Mouse (Mus musculus): ENCODE measurements at regions not wholly inside any gene's neighbourhood (a gene's known extent, or its start where the extent isn't known, plus 50 kb on each side); places are given as distances from the start of the nearest gene placed in this dataset.

DNA sequence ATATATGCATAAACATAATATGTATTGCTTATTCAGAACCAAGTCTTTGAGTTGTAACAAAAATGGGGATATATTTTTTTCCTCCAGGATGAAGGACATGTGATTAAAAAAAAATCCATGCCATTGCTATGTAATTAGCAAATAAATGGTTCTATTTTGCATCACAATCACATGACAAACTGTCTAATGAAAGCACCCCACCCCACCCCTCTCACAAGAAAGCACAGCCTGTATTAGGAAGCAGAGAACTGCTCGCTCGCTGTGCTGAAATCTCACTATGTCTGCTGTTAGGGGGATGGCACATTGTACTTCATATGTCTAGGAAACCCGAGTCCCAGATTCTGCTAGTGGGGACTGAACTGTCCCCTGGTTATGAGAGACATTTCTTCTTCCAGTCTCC is 415.5 kb upstream of the Adgrl2 start:
- Histone ChIP-seq H3K4me1 (ENCODE audit: control insufficient read depth, insufficient read depth, low read length) (no peaks in the 10 kb centered on the region), H3K4me3 (replicated peaks; ENCODE audit: insufficient read depth, low read depth, low read length) (no peak overlapping the region), H3K27me3 (ENCODE audit: control insufficient read depth, insufficient read depth, low read length) (no peaks in the 10 kb centered on the region), H3K27ac (ENCODE audit: insufficient read depth, low read length) (no peak overlapping the region)
- no peak for TF ChIP-seq CTCF (IDR thresholded peaks at IDR 0.05; ENCODE audit: borderline replicate concordance, insufficient read depth, low read depth, low read length)
- TF ChIP-seq POLR2A (IDR thresholded peaks at IDR 0.05; ENCODE audit: borderline replicate concordance, insufficient read depth, low read length), result no peak
- no peak for DNase-seq
- 62% methylated on average over 3 of the region's 3 CpGs for WGBS

DNA sequence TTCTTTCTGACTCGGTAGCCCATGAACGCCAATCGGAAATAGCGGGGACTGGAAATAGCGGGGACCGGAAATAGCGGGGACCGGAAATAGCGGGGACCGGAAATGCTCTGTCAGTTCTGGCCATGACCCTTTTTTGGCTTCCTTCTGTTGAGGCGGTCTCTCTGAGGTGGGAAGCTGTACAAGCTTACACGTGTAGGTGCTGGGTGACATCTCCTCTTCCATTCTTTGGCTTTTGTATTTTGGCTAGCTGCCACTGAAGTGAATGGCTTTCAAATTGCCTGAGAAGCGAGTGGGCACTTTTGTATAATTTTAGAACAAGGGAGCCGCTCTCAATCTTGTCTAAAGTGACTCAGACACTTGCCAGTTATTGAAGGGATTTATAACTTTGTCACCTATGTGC is 414.3 kb upstream of the Adgrl2 start:
- TF ChIP-seq CTCF (IDR thresholded peaks at IDR 0.05; ENCODE audit: borderline replicate concordance, insufficient read depth, low read depth, low read length) (no peak), POLR2A (IDR thresholded peaks at IDR 0.05; ENCODE audit: borderline replicate concordance, insufficient read depth, low read length) (no peak)
- Histone ChIP-seq H3K4me3 (replicated peaks; ENCODE audit: insufficient read depth, low read depth, low read length) (no peak overlapping the region), H3K27me3 (ENCODE audit: control insufficient read depth, insufficient read depth, low read length) (no peaks in the 10 kb centered on the region), H3K4me1 (ENCODE audit: control insufficient read depth, insufficient read depth, low read length) (no peaks in the 10 kb centered on the region), H3K27ac (ENCODE audit: insufficient read depth, low read length) (no peak overlapping the region)
- DNase-seq, result no peak
- WGBS, result 84% methylated on average over 14 of the region's 14 CpGs

DNA sequence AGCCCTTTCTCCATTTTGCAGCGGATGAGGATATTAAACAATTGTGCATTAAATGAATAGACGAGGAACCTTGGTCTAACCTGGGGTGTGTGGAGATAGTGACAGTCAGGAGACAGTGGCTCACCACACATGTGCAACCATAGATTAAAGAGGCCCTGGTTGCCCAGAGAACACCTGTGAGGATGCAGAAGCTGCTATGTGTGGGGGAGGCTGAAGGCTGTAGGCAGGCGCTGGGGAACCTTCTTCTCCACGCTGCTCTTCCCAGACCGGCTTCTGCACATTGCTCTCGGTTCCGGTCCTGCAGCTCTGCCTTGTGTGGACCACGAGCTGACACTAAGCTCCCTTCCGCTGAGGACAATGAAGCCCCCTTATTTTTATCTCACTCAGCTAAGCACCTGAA is 412.1 kb upstream of the Adgrl2 start:
- no peak for DNase-seq
- no peak overlapping the region for H3K4me3 ChIP-seq (replicated peaks; ENCODE audit: insufficient read depth, low read depth, low read length)
- no peaks in the 10 kb centered on the region for H3K27me3 ChIP-seq (ENCODE audit: control insufficient read depth, insufficient read depth, low read length)
- H3K27ac ChIP-seq (ENCODE audit: insufficient read depth, low read length), result no peak overlapping the region
- TF ChIP-seq CTCF (IDR thresholded peaks at IDR 0.05; ENCODE audit: borderline replicate concordance, insufficient read depth, low read depth, low read length), result no peak
- TF ChIP-seq POLR2A (IDR thresholded peaks at IDR 0.05; ENCODE audit: borderline replicate concordance, insufficient read depth, low read length), result no peak
- WGBS, result 83% methylated on average over 9 of the region's 9 CpGs
- no peaks in the 10 kb centered on the region for H3K4me1 ChIP-seq (ENCODE audit: control insufficient read depth, insufficient read depth, low read length)

DNA sequence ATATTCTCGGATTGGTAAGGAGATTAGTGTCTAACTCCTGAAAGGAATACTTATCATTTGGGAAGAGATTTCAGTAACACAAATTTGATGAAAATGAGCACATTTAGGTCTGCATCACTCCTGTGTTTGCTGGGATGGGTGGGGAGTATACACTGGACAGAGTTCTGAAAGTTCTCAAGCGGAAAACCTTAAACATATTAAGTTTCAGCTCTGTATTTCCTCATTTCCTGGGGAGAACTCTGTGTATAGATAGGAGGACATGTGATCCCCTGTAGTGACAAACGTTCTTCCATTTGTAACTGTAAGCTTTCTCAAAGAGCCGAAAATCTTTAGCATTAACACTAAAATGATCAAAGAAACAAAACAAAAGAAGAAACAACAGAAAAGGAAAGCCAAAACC is 404.7 kb upstream of the Adgrl2 start:
- Histone ChIP-seq H3K4me1 (ENCODE audit: control insufficient read depth, insufficient read depth, low read length) (no peaks in the 10 kb centered on the region), H3K27ac (ENCODE audit: insufficient read depth, low read length) (no peak overlapping the region), H3K4me3 (replicated peaks; ENCODE audit: insufficient read depth, low read depth, low read length) (no peak overlapping the region), H3K27me3 (ENCODE audit: control insufficient read depth, insufficient read depth, low read length) (no peaks in the 10 kb centered on the region)
- no peak for DNase-seq
- TF ChIP-seq POLR2A (IDR thresholded peaks at IDR 0.05; ENCODE audit: borderline replicate concordance, insufficient read depth, low read length) (no peak), CTCF (IDR thresholded peaks at IDR 0.05; ENCODE audit: borderline replicate concordance, insufficient read depth, low read depth, low read length) (no peak)
- 76% methylated on average over 4 of the region's 4 CpGs for WGBS

DNA sequence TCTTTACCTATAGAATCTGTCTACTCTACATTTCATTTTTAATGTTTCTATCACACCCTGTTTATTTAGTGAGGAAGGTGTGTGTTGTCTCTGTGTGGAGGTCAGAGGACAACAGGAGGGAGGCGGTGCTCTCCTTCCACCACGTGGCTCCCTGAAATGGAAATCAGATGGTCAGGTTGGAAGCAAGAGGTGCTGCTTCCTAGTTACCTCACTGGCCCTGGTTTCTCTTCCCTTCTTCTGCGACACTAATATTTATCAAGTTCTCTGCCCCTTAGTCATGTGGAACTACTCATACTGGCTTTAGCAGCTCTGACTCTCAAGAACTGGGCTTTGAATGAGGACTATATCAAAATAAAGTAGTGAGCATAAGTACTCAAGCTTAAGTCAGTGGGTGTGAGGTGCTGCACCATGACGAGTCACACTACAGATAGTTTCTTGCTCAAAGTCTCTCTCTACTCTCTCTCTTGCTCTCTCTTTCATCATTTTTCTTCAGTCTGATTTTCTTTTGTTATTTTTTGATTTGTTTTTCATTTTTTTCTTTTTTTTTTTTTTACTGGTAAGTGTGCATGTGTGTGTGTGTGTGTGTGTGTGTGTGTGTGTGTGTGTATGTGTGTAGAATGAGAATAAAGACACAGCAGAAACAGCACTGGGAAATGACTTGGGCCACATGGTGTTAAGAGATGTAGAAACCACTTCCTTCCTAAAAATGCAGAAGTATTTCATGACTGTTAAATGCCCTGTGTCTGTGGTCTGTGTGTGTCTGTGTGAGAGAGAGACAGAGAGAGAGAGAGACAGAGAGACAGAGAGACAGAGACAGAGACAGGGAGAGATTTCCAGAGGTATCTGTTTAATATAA is 403.2 kb upstream of the Adgrl2 start:
- no peak for DNase-seq
- no peak for TF ChIP-seq POLR2A (IDR thresholded peaks at IDR 0.05; ENCODE audit: borderline replicate concordance, insufficient read depth, low read length)
- TF ChIP-seq CTCF (IDR thresholded peaks at IDR 0.05; ENCODE audit: borderline replicate concordance, insufficient read depth, low read depth, low read length), result no peak
- no peaks in the 10 kb centered on the region for H3K4me1 ChIP-seq (ENCODE audit: control insufficient read depth, insufficient read depth, low read length)
- no peak overlapping the region for H3K27ac ChIP-seq (ENCODE audit: insufficient read depth, low read length)
- 77% methylated on average over 4 of the region's 4 CpGs for WGBS
- H3K27me3 ChIP-seq (ENCODE audit: control insufficient read depth, insufficient read depth, low read length), result no peaks in the 10 kb centered on the region
- no peak overlapping the region for H3K4me3 ChIP-seq (replicated peaks; ENCODE audit: insufficient read depth, low read depth, low read length)

DNA sequence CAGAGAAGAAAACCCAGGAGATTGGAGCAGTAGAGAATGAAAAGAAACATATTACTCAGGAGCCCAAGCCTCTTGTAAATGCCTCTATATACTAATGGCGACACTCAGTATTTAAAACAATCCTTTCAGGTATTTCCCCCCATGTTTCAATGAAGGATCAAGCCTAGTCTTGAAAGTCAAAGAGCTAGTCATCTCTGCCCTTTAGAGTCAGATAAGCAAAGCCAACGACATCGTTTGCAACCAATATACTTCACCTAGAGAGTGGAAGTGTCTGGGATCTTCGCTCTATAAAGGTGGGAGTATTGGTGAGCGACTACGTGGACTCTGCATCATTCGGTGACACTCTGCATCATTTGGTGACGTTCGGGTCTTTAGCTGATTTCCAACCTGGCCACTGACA is 401.8 kb upstream of the Adgrl2 start:
- WGBS, result 95% methylated on average over 9 of the region's 9 CpGs
- H3K4me3 ChIP-seq (replicated peaks; ENCODE audit: insufficient read depth, low read depth, low read length), result no peak overlapping the region
- no peak overlapping the region for H3K27ac ChIP-seq (ENCODE audit: insufficient read depth, low read length)
- DNase-seq, result no peak
- no peaks in the 10 kb centered on the region for H3K4me1 ChIP-seq (ENCODE audit: control insufficient read depth, insufficient read depth, low read length)
- no peak for TF ChIP-seq CTCF (IDR thresholded peaks at IDR 0.05; ENCODE audit: borderline replicate concordance, insufficient read depth, low read depth, low read length)
- TF ChIP-seq POLR2A (IDR thresholded peaks at IDR 0.05; ENCODE audit: borderline replicate concordance, insufficient read depth, low read length), result no peak
- no peaks in the 10 kb centered on the region for H3K27me3 ChIP-seq (ENCODE audit: control insufficient read depth, insufficient read depth, low read length)

DNA sequence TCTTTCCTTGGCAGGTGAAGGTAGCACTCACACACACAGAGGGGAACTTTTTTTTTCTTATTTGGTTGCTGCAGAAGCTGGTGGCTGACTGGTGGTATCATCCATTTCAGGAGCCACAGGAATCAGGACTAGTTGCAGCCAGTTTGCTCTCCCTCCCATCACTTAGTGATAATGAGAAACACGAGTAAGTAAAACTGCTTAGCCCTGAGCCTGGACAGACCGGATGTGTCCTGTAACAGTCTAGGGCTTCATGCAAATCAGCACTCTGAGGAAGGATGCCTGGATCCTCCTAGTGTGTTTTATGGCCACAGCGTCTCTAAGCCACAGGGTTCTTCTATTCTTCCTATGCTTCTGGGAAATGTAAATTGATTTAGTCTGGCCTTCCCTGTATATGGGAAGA is 397.2 kb upstream of the Adgrl2 start:
- Histone ChIP-seq H3K27me3 (ENCODE audit: control insufficient read depth, insufficient read depth, low read length) (no peaks in the 10 kb centered on the region), H3K4me1 (ENCODE audit: control insufficient read depth, insufficient read depth, low read length) (no peaks in the 10 kb centered on the region), H3K4me3 (replicated peaks; ENCODE audit: insufficient read depth, low read depth, low read length) (no peak overlapping the region), H3K27ac (ENCODE audit: insufficient read depth, low read length) (no peak overlapping the region)
- 46% methylated on average over 3 of the region's 3 CpGs for WGBS
- DNase-seq, result no peak
- no peak for TF ChIP-seq CTCF (IDR thresholded peaks at IDR 0.05; ENCODE audit: borderline replicate concordance, insufficient read depth, low read depth, low read length)
- TF ChIP-seq POLR2A (IDR thresholded peaks at IDR 0.05; ENCODE audit: borderline replicate concordance, insufficient read depth, low read length), result no peak

DNA sequence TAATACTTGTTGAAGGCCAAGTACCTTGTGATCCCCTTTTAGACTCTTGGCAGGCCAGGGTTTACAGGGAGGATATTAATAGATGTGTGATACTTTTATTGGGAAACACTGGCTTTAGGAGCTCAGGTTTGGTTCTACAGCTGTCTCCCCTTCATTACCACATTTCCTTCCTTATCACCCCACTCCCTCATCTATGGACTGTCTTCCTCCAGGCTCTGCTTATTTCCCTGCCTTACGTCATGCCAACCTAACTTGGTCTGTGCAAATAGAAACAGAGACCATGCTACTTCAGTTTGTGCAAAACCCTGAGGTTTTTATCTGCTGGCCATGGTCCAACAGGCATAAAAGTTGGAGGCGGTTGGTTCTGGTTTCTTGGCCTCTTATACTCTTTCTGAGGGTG is 395.7 kb upstream of the Adgrl2 start:
- H3K27me3 ChIP-seq (ENCODE audit: control insufficient read depth, insufficient read depth, low read length), result no peaks in the 10 kb centered on the region
- no peaks in the 10 kb centered on the region for H3K4me1 ChIP-seq (ENCODE audit: control insufficient read depth, insufficient read depth, low read length)
- 59% methylated on average over 2 of the region's 2 CpGs for WGBS
- H3K4me3 ChIP-seq (replicated peaks; ENCODE audit: insufficient read depth, low read depth, low read length), result no peak overlapping the region
- DNase-seq, result no peak
- H3K27ac ChIP-seq (ENCODE audit: insufficient read depth, low read length), result no peak overlapping the region
- TF ChIP-seq POLR2A (IDR thresholded peaks at IDR 0.05; ENCODE audit: borderline replicate concordance, insufficient read depth, low read length), result no peak
- TF ChIP-seq CTCF (IDR thresholded peaks at IDR 0.05; ENCODE audit: borderline replicate concordance, insufficient read depth, low read depth, low read length), result no peak
